Mouse (Mus musculus) embryonic facial prominence, embryonic 12.5 days (tissue): Measurements from ENCODE around the gene Abca6. TPM values are rescaled to one million over a fixed set of nuclear protein-coding genes. Genes with fewer than 3 reads are reported as not detected.

Source experiments
- ATAC-seq: fragments of 200-750 bp; cut with Nextera tagmentation; 2 replicates; pipeline ENCODE4 v1.8.0; 2017; ENCODE audit not compliant: insufficient number of reproducible peaks, insufficient read depth, low FRiP score, low TSS enrichment
- H3K27ac ChIP-seq: fragments of 300-500 bp; sonication (generic); 2 replicates; pipeline ENCODE4 v1.5.1; 2016; ENCODE audit warnings: mild to moderate bottlenecking
- H3K27me3 ChIP-seq: fragments of 300-500 bp; sonication (generic); 2 replicates; pipeline ENCODE4 v1.6.1; 2016; ENCODE audit warnings: mild to moderate bottlenecking, moderate library complexity
- H3K36me3 ChIP-seq: fragments of 300-500 bp; sonication (generic); 2 replicates; pipeline ENCODE4 v1.6.1; 2016; ENCODE audit warnings: mild to moderate bottlenecking
- H3K4me1 ChIP-seq: fragments of 300-500 bp; sonication (generic); 2 replicates; pipeline ENCODE4 v1.6.1; 2016
- H3K4me2 ChIP-seq: fragments of 300-500 bp; sonication (generic); replicated peaks from 2 replicates; pipeline ENCODE4 v1.6.1; 2016; ENCODE audit warnings: mild to moderate bottlenecking, moderate library complexity
- H3K4me3 ChIP-seq: fragments of 300-500 bp; sonication (generic); 2 replicates; pipeline ENCODE4 v1.5.1; 2016; ENCODE audit warnings: mild to moderate bottlenecking
- H3K9ac ChIP-seq: fragments of 300-500 bp; sonication (generic); 2 replicates; pipeline ENCODE4 v1.6.1; 2016; ENCODE audit warnings: mild to moderate bottlenecking, moderate library complexity
- H3K9me3 ChIP-seq: fragments of 300-500 bp; sonication (generic); 2 replicates; pipeline ENCODE4 v1.6.1; 2016; ENCODE audit warnings: mild to moderate bottlenecking, moderate library complexity
- WGBS: fragments of 180-500 bp; shearing (Covaris S2); methylation state at CpG from one replicate; pipeline ENCODE4 v1.1.7; 2016; 5-methylcytosine and 5-hydroxymethylcytosine counted together
- polyA plus RNA-seq: library from polyadenylated mRNA; unstranded; fragments of >200 nt; fragmentation: Nextera tagmentation; extraction: Ambion mirVana; gene quantifications from 2 replicates; pipeline ENCODE4 v1.2.1, GENCODE M21; 2016

Gene Abca6
- polyA plus RNA-seq, 1 experiment from 2014 or later: 0.63 TPM

DNA sequence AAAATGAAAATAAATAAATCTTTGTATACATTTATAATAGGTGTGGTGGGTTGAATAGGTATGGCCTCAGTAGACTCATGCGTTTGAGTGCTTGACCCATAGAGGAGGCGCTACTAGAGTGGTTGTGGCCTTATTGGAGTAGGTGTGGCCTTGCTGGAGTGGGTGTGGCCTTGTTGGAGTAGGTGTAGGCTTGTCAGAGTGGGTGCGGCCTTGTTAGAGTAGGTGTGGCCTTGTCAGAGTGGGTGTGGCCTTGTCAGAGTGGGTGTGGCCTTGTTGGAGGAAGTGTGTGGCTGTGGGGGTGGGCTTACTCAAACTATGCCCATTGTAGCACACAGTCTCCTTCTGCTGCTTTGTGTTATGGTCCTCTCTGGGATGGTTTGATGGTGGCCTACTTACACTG lies 80.4 kb downstream of the Abca6 start:
- Histone ChIP-seq H3K9ac (no peak overlapping the region), H3K36me3 (no peaks in the 10 kb centered on the region), H3K9me3 (no peaks in the 10 kb centered on the region), H3K4me3 (no peak overlapping the region), H3K4me2 (no peak overlapping the region), H3K27me3 (no peaks in the 10 kb centered on the region; the same call in 1 of the 2 replicates), H3K27ac (no peak overlapping the region), H3K4me1 (peaks cover 9% of the 10 kb centered on the region; the same call in 1 of the 2 replicates)
- no peak for ATAC-seq
- WGBS: 96% methylated on average over 3 of the region's 3 CpGs

DNA sequence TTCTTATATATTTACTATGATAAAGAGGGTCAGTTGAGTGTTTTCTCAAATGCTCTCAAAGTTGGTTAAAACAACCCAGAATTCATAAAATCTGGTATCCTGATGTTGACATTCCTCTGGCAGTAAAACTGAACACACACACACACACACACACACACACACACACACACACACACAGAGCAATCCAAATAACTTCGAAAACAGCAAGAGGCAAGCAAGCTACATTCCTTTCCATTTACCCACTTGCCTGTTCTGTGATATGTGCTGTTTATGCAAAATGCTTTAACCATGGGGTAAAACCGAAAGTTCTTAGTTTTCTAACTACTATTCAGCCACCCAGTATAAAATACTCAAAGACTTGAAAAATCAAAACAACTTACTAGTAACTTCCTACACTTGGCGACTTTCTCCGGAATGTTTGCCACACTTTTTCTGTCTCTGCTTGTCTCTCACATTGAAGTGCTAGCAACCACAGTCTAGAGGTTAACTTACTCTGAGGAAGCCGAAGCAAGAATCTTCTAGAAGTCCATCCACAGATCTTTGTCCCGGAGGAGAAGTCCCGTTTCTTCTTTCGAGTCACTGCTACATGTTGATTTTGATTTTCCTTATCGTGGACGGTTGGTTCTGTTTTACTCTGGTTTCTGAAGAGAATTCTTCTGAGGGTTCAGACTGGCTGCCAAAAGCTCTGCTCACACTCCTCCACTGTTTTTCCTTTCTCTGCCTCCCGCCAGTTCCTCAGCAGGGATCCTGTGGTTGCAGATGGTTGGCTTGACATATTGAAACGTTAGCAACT lies 83.9 kb downstream of the Abca6 start, which contains the start of gene Abca9:
TSS of gene Abca9 (minus strand) at position 738 of the 793 bp plus-strand sequence.
- Histone ChIP-seq H3K27ac (peak within 1 kb of the TSS; percentile 2), H3K9me3 (no peaks in the 10 kb centered on the region), H3K27me3 (no peaks in the 10 kb centered on the region; the same call in 1 of the 2 replicates), H3K4me3 (no peak within 1 kb of the TSS), H3K9ac (no peak within 1 kb of the TSS), H3K4me1 (peaks cover 14% of the 10 kb centered on the region; the same call in 1 of the 2 replicates), H3K36me3 (no peaks in the 10 kb centered on the region), H3K4me2 (no peak within 1 kb of the TSS)
- 44% methylated on average over 12 of the region's 12 CpGs for WGBS
- ATAC-seq: no peak

DNA sequence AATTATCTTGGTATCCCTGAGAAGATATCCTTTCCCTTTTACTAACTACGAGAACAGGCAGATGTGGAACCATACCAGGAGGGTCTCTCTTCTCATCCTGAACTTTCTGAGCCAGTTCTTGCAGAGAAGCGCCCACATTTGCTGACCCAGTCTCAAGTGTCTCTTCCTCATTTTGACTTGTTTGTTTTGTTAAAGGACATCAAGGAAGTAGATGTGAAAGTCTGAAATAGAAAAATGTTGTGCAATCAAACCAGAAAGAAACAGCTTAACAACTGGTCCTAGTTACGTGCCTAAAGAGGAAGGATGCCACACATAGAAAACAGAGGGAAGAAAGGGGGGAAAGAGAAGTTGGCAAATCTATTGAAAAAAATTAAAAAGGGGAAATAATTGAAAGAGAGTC lies 85.8 kb downstream of the Abca6 start:
- Histone ChIP-seq H3K9me3 (no peaks in the 10 kb centered on the region), H3K27ac (no peak overlapping the region), H3K27me3 (no peaks in the 10 kb centered on the region; the same call in 1 of the 2 replicates), H3K4me1 (peaks cover 14% of the 10 kb centered on the region; the same call in 1 of the 2 replicates), H3K4me2 (no peak overlapping the region), H3K9ac (no peak overlapping the region), H3K36me3 (no peaks in the 10 kb centered on the region), H3K4me3 (no peak overlapping the region)
- WGBS: 24% methylated on average over 3 of the region's 3 CpGs
- no peak for ATAC-seq

DNA sequence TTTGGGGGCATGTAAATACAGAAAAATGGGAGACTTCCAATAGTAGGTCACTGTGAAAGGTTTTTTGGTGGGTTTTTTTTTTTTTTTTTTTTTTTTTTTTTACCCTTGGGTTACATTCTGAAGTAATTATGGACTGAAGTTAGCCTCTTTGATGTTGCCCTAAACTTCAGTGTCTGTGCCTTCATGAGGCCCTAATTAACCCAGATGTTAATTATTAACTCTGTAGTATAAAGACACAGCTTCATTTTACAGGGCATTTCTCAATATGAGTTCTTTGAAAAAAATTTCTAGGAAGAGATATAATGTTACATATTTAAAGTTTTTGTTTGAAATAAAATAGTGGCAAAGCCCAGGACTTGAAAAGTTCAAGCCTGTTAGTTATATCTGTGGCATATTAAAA lies 86.2 kb downstream of the Abca6 start:
- H3K36me3 ChIP-seq: no peaks in the 10 kb centered on the region
- no peak overlapping the region for H3K4me3 ChIP-seq
- no peak for ATAC-seq

DNA sequence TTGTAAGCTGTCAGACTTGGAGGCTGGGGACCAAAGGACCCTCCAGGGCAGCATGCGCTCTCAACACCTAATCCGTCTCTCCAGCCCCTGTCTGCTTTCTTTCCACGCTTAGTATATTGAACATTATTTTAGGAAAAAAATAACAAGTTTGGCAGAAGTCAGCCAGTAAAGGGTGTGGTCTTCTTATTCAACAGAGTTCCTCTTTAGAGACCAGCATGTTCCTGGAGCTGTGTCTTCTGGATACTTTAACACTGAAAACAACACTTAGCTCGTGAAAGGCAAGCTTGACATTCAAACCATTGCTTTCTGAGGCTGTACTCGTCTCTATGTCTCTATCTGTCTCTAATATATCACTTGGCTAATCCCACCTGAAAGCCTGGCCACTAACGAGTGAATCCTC lies 94.5 kb downstream of the Abca6 start:
- Histone ChIP-seq H3K9ac (no peak overlapping the region), H3K4me1 (no peaks in the 10 kb centered on the region), H3K9me3 (no peaks in the 10 kb centered on the region), H3K36me3 (no peaks in the 10 kb centered on the region), H3K27ac (no peak overlapping the region), H3K4me3 (no peak overlapping the region), H3K4me2 (no peak overlapping the region), H3K27me3 (no peaks in the 10 kb centered on the region)
- 67% methylated on average over 6 of the region's 6 CpGs for WGBS
- ATAC-seq: no peak

More for the DNA sequence above, 86.2 kb downstream of the Abca6 start:
- Histone ChIP-seq H3K9ac (no peak overlapping the region), H3K4me2 (no peak overlapping the region), H3K9me3 (no peaks in the 10 kb centered on the region), H3K27me3 (no peaks in the 10 kb centered on the region; the same call in 1 of the 2 replicates), H3K27ac (no peak overlapping the region), H3K4me1 (peaks cover 14% of the 10 kb centered on the region; the same call in 1 of the 2 replicates)

DNA sequence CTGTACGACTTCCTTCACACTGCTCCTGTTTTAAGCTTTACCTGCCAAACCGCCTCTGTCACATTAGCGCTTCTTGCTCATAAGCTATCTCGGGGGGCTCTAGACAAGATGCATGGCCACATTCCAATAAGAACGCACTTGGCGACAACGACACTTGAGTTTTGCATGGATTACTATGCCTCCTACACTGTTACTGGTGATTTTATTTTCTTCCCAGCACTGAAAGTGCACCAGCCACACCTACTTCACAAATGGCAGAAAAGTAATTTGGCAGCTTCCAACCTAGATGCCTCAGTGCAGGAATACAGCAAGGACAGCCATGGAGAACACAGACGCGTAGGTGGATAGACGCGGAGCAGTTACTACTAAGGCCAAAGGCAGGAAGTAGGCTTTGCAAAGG lies 95.6 kb downstream of the Abca6 start:
- Histone ChIP-seq H3K4me2 (no peak overlapping the region), H3K9me3 (no peaks in the 10 kb centered on the region), H3K27me3 (no peaks in the 10 kb centered on the region), H3K36me3 (no peaks in the 10 kb centered on the region), H3K4me1 (no peaks in the 10 kb centered on the region), H3K4me3 (no peak overlapping the region), H3K9ac (no peak overlapping the region), H3K27ac (no peak overlapping the region)
- no peak for ATAC-seq
- 93% methylated on average over 11 of the region's 11 CpGs for WGBS

DNA sequence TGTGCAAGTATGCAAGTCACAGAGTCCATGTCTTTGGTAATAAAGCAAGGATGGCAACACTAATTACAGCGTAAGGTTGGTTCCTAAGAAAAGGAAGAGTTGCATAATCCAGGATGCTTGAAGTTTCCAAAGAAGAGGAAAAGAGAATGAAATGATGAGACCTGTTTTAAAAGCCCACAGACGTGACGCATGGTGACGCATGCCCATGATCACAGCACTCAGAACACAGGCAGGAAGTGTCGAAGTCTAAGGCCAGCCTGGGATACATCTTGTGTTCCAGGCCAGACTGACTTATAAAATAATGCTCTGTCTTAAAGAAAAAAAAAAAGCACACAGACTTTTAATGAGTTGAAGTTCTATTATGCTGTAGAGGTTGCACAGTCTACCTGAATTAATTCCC lies 103.9 kb downstream of the Abca6 start:
- H3K4me3 ChIP-seq: no peak overlapping the region
- no peak for ATAC-seq
- H3K9ac ChIP-seq: no peak overlapping the region
- H3K36me3 ChIP-seq: no peaks in the 10 kb centered on the region
- H3K27me3 ChIP-seq: no peaks in the 10 kb centered on the region
- H3K4me1 ChIP-seq: no peaks in the 10 kb centered on the region
- H3K4me2 ChIP-seq: no peak overlapping the region
- no peaks in the 10 kb centered on the region; the same call in 1 of the 2 replicates for H3K9me3 ChIP-seq
- 93% methylated on average over 5 of the region's 5 CpGs for WGBS
- no peak overlapping the region for H3K27ac ChIP-seq

DNA sequence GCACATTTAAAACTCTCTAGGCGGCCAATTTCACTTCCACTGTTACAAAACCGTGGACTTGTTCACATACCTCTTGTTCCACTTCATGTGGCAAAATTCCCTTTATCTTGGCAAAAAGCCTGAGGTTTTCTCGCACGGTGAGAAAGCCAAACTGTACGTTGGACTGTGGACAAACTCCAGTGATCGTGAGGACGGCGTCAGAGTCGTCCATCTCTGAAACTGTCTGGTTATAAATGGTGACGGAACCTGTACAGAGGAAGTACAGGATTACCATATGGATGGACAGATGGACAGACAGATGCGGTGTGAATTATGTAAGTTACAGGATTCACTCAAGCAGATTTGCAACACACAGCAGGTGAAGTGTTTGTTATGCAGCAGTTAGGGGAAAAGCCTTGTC lies 106.2 kb downstream of the Abca6 start:
- Histone ChIP-seq H3K4me1 (no peaks in the 10 kb centered on the region), H3K36me3 (no peaks in the 10 kb centered on the region), H3K4me2 (no peak overlapping the region), H3K27ac (no peak overlapping the region), H3K27me3 (no peaks in the 10 kb centered on the region), H3K4me3 (no peak overlapping the region), H3K9me3 (no peaks in the 10 kb centered on the region; the same call in 1 of the 2 replicates), H3K9ac (no peak overlapping the region)
- no peak for ATAC-seq
- 90% methylated on average over 11 of the region's 11 CpGs for WGBS

DNA sequence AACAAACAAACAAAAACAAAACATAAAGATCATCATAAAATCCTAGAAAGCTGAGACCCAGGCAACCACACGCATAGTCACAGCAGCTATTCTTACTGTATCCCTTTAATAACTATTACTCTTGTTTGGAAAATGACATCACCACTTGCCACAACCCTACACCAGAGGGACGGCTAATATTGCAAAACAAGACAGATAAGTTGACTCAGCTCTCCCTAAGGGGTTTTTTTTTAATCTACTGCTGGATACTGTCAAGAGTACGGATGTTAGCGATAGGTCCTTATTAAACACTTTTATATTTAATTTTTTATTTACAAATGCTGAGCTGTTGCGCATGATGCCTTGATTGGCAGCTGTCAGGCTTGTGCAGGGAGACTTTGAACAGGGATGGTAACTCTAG lies 120.8 kb downstream of the Abca6 start:
- Histone ChIP-seq H3K36me3 (no peaks in the 10 kb centered on the region), H3K9me3 (no peaks in the 10 kb centered on the region), H3K27me3 (no peaks in the 10 kb centered on the region), H3K4me1 (no peaks in the 10 kb centered on the region), H3K9ac (no peak overlapping the region), H3K4me3 (no peak overlapping the region), H3K4me2 (no peak overlapping the region), H3K27ac (no peak overlapping the region)
- ATAC-seq: no peak
- 69% methylated on average over 5 of the region's 5 CpGs for WGBS

Other genes with a start within 250 kb of the Abca6 start
- gene Abca8a, start 155.8 kb downstream of the Abca6 start, polyA plus RNA-seq: 0.27 and 1.5 TPM in 2 replicates
- gene Abca9, start 83.6 kb downstream of the Abca6 start, polyA plus RNA-seq: 3.2 and 4.2 TPM in 2 replicates
- gene Abca5, start 85.9 kb upstream of the Abca6 start, polyA plus RNA-seq: 6.9 and 8.0 TPM in 2 replicates
- 42.8 and 44.9 TPM in 2 replicates for gene Map2k6, start 147.3 kb upstream of the Abca6 start, polyA plus RNA-seq